Mouse (Mus musculus): ENCODE measurements around the gene Ncstn. TPM values are rescaled to one million over a fixed set of nuclear protein-coding genes. Genes with fewer than 3 reads are reported as not detected.

The Ncstn gene
- polyA plus RNA-seq, 1 experiment, result 118 TPM

DNA sequence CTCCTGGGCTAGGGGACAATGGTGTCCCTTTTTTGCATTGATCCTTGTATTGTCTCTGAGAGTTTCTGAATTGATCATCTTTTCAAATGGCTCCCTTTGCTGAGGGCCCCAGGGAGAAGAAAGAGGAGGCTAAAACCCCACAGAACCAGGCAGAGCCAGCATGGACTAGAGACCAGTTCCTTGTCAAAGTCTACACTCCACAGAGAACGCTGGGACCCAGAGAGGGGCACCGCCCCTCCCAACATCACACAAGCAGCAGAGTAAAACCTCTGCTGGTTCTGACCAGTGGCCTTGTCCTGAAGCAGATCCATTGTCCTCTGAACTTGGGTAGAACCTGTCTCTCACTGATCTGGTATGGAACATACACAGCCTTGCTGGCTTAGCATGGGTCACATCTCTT is 20.5 kb downstream of the Ncstn start:
- Histone ChIP-seq H3K27me3 (ENCODE audit: control insufficient read depth, insufficient read depth, low read length) (no peaks in the 10 kb centered on the region), H3K27ac (ENCODE audit: insufficient read depth, low read depth, low read length) (no peak overlapping the region), H3K36me3 (ENCODE audit: control insufficient read depth, insufficient read depth, low read length) (peaks cover 31% of the 10 kb centered on the region), H3K4me3 (ENCODE audit: low read depth, low read length) (no peak overlapping the region), H3K4me1 (ENCODE audit: control insufficient read depth, insufficient read depth, insufficient read length, low read length) (peaks cover 12% of the 10 kb centered on the region)
- TF ChIP-seq POLR2A (IDR thresholded peaks at IDR 0.05; ENCODE audit: low read depth, low read length) (no peak), CTCF (IDR thresholded peaks at IDR 0.05; ENCODE audit: extremely low read depth, insufficient read length, insufficient replicate concordance, low read depth, low read length) (no peak)
- WGBS, result 70% methylated on average over 2 of the region's 2 CpGs

DNA sequence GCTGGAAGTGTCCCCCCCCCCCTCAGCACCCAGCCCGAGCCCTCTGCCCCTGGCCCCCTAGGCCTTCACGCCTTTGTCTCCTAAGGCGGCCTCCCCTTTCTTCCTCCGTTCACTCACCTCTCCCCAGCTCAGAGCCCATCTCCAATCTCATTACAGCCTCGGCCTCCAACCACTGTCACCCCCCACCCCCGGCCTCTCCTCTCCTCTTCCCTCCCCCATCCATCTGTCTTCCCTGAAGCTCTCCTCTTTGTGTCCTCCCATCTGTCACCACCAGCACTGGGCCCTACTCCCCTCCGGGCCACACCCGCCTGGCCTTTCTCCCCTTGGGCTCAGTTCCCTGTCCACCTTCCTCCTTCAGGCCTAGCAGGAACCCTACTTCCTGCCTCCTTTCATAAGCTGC is 21.4 kb downstream of the Ncstn start:
- TF ChIP-seq POLR2A (IDR thresholded peaks at IDR 0.05; ENCODE audit: low read depth, low read length) (no peak), CTCF (IDR thresholded peaks at IDR 0.05; ENCODE audit: extremely low read depth, insufficient read length, insufficient replicate concordance, low read depth, low read length) (no peak)
- Histone ChIP-seq H3K4me3 (ENCODE audit: low read depth, low read length) (no peak overlapping the region), H3K36me3 (ENCODE audit: control insufficient read depth, insufficient read depth, low read length) (peaks cover 22% of the 10 kb centered on the region), H3K27me3 (ENCODE audit: control insufficient read depth, insufficient read depth, low read length) (no peaks in the 10 kb centered on the region), H3K4me1 (ENCODE audit: control insufficient read depth, insufficient read depth, insufficient read length, low read length) (peaks cover 12% of the 10 kb centered on the region), H3K27ac (ENCODE audit: insufficient read depth, low read depth, low read length) (no peak overlapping the region)
- WGBS, result 65% methylated on average over 8 of the region's 8 CpGs

DNA sequence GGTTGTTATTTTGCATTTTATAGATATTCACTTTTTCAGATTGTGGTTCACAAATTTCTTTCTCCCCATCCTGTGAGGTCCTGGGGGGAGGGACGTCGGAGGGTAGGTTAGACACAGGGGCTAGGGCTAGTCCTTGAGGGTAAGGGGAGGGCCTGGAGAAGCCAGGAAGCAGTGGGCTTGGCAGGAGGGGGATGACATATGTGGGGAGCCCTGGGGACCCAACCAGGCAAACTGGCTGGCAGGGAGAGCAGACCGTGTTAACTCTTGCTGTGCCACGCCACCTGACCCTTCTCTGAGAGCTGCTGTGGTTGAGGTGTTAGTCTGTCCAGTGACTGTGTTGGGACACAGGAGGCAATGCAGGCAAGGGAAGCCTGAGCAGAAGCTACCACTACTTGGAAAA is 21.9 kb downstream of the Ncstn start:
- Histone ChIP-seq H3K4me1 (ENCODE audit: control insufficient read depth, insufficient read depth, insufficient read length, low read length) (peaks cover 12% of the 10 kb centered on the region), H3K27me3 (ENCODE audit: control insufficient read depth, insufficient read depth, low read length) (no peaks in the 10 kb centered on the region), H3K27ac (ENCODE audit: insufficient read depth, low read depth, low read length) (no peak overlapping the region), H3K36me3 (ENCODE audit: control insufficient read depth, insufficient read depth, low read length) (peaks cover 18% of the 10 kb centered on the region), H3K4me3 (ENCODE audit: low read depth, low read length) (no peak overlapping the region)
- TF ChIP-seq POLR2A (IDR thresholded peaks at IDR 0.05; ENCODE audit: low read depth, low read length), result no peak
- no peak for TF ChIP-seq CTCF (IDR thresholded peaks at IDR 0.05; ENCODE audit: extremely low read depth, insufficient read length, insufficient replicate concordance, low read depth, low read length)
- 84% methylated on average over 4 of the region's 4 CpGs for WGBS

DNA sequence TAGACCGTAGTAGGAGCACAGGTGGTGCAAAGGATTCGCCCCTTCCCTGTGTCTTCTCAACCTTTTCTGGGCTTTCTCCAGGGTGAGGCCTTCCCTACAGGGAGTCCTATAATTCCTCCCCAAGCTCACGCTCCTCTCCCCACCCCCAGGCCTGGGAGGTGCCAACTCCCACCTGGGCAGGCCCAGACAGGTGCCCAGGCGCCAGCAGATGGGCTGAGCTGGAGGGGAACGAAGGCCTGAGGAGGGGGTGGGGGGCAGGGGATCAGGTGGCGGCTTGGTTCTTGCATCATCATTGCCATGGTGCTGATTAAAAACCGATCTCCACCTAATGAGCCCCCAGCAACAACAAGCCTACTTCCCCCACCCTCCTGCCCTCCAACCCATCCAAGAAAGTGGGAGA is 23.7 kb downstream of the Ncstn start:
- H3K36me3 ChIP-seq (ENCODE audit: control insufficient read depth, insufficient read depth, low read length), result no peaks in the 10 kb centered on the region
- H3K27ac ChIP-seq (ENCODE audit: insufficient read depth, low read depth, low read length), result no peak overlapping the region
- H3K27me3 ChIP-seq (ENCODE audit: control insufficient read depth, insufficient read depth, low read length), result peaks cover 6% of the 10 kb centered on the region; the same call in 1 of the 2 replicates
- no peak for TF ChIP-seq POLR2A (IDR thresholded peaks at IDR 0.05; ENCODE audit: low read depth, low read length)
- H3K4me3 ChIP-seq (ENCODE audit: low read depth, low read length), result no peak overlapping the region
- 83% methylated on average over 7 of the region's 7 CpGs for whole genome bisulfite sequencing
- H3K4me1 ChIP-seq (ENCODE audit: control insufficient read depth, insufficient read depth, insufficient read length, low read length), result peaks cover 15% of the 10 kb centered on the region

DNA sequence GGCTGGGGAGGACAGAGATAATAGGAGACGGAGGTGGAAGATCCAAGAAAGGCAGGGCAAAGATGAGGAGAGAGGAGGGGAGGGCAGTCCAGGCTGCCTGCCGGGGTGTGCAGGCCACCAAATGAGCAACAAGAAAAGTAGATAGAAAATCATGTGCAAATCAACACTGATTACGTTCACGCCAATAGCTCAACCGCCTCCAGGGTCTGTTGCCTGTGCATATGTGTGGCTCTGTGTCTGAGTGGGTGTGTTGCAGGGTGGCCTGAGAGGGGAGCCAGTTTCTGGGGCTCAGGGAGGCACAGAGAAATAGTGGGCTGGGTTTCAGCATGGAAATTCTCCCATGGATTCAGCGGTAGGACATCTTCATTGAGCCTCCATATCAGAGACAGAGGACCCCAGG is 24.3 kb downstream of the Ncstn start:
- Histone ChIP-seq H3K4me3 (ENCODE audit: low read depth, low read length) (no peak overlapping the region), H3K27me3 (ENCODE audit: control insufficient read depth, insufficient read depth, low read length) (peaks cover 10% of the 10 kb centered on the region; the same call in 1 of the 2 replicates), H3K36me3 (ENCODE audit: control insufficient read depth, insufficient read depth, low read length) (no peaks in the 10 kb centered on the region), H3K4me1 (ENCODE audit: control insufficient read depth, insufficient read depth, insufficient read length, low read length) (peaks cover 13% of the 10 kb centered on the region), H3K27ac (ENCODE audit: insufficient read depth, low read depth, low read length) (no peak overlapping the region)
- 86% methylated on average over 6 of the region's 6 CpGs for WGBS
- no peak for TF ChIP-seq POLR2A (IDR thresholded peaks at IDR 0.05; ENCODE audit: low read depth, low read length)
- TF ChIP-seq CTCF (IDR thresholded peaks at IDR 0.05; ENCODE audit: extremely low read depth, insufficient read length, insufficient replicate concordance, low read depth, low read length), result no peak

DNA sequence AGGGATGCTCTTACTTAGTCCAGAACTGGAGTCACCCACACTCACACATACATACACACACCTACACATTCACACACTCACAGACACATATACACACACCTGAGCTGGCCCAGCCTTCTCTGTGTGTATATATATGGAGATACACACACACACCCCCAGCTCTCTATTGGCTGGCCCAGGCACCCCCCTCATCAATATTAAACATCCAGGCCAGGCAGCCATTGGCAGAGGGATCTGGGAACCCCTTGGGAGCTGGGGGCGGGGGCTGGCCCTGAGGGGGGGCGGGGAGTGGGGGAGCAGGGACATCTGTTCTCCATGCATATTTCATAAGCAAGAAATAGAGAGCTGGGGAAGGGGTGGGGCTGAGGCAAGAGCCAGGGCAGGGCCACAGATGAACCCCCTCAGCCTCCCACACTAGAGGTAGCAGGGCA is 25.1 kb downstream of the Ncstn start, which contains the start of gene Nhlh1:
Gene Nhlh1 (minus strand): TSS at position 83 of the 431 bp plus-strand sequence.
- Histone ChIP-seq H3K4me1 (ENCODE audit: control insufficient read depth, insufficient read depth, insufficient read length, low read length) (peaks cover 13% of the 10 kb centered on the region), H3K27me3 (ENCODE audit: control insufficient read depth, insufficient read depth, low read length) (peaks cover 11% of the 10 kb centered on the region; the same call in 1 of the 2 replicates), H3K36me3 (ENCODE audit: control insufficient read depth, insufficient read depth, low read length) (no peaks in the 10 kb centered on the region), H3K4me3 (ENCODE audit: low read depth, low read length) (no peak within 1 kb of the TSS), H3K27ac (ENCODE audit: insufficient read depth, low read depth, low read length) (no peak within 1 kb of the TSS)
- TF ChIP-seq CTCF (IDR thresholded peaks at IDR 0.05; ENCODE audit: extremely low read depth, insufficient read length, insufficient replicate concordance, low read depth, low read length), result no peak
- no peak for TF ChIP-seq POLR2A (IDR thresholded peaks at IDR 0.05; ENCODE audit: low read depth, low read length)
- 69% methylated on average over 2 of the region's 2 CpGs for WGBS

DNA sequence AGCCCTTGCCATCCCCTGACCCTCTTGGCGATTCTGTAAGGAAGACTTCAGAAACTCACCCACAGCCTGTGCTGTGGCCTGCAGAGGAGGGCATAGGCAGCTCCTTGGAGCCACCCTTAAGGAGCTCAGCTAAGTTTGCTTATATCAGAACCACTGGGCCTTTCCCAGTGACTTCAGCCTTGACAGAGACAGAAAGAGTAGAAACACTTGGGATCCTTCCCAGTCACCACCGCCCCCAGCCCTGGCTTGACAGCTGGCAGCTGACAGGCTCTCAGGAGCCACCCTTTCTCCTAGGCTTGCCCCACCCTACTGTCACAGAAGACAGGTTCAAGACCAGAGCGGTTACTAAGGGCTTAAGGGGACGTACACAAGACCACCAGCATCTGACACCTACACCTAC is 26.3 kb downstream of the Ncstn start:
- Histone ChIP-seq H3K4me3 (ENCODE audit: low read depth, low read length) (no peak overlapping the region), H3K36me3 (ENCODE audit: control insufficient read depth, insufficient read depth, low read length) (no peaks in the 10 kb centered on the region), H3K4me1 (ENCODE audit: control insufficient read depth, insufficient read depth, insufficient read length, low read length) (peaks cover 9% of the 10 kb centered on the region), H3K27me3 (ENCODE audit: control insufficient read depth, insufficient read depth, low read length) (peaks cover 11% of the 10 kb centered on the region; the same call in 1 of the 2 replicates), H3K27ac (ENCODE audit: insufficient read depth, low read depth, low read length) (no peak overlapping the region)
- TF ChIP-seq CTCF (IDR thresholded peaks at IDR 0.05; ENCODE audit: extremely low read depth, insufficient read length, insufficient replicate concordance, low read depth, low read length), result no peak
- no peak for TF ChIP-seq POLR2A (IDR thresholded peaks at IDR 0.05; ENCODE audit: low read depth, low read length)
- 83% methylated on average over 4 of the region's 4 CpGs for WGBS
